Mouse (Mus musculus) lung, postnatal 0 days (tissue): Measurements from ENCODE around the gene Rasal1.

Source experiments
- CTCF ChIP-seq: IDR thresholded peaks from 2 replicates; pipeline ENCODE4 v1.5.1; 2016; ENCODE audit warnings: antibody characterized with exemption, mild to moderate bottlenecking
- EP300 ChIP-seq: IDR thresholded peaks from 2 replicates; pipeline ENCODE4 v1.6.1; 2016; ENCODE audit warnings: antibody characterized with exemption, mild to moderate bottlenecking, control low read depth

DNA sequence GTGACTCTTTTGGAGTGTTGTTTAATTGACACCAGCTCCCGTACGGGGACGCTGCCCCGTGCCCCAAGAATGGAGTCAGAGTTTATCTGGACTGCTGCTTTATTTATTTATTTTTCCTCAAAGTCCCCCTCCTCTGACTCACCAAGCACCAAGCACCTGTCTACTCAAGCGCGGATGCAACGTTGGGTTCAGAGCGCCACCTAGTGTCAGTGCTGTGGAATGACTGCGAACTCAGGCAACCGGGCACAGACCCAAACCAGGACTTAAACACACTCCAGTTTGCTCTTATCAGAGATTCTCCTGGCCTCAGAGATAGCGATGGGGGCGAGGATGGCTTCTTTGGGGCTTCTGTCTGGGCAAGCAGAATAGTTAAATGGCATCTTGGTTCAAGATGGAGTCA, 25.0 kb downstream of the Rasal1 start:
- TF ChIP-seq CTCF (peak; percentile 88), EP300 (no peak)
